Mouse (Mus musculus) MEL (cell line): ENCODE data around the gene Impad1. TPM values are rescaled to one million over a fixed set of nuclear protein-coding genes. Genes with fewer than 3 reads are reported as not detected.

Experiments used
- DNase-seq: peaks from one replicate; pipeline ENCODE4 v3.0.0; 2011; ENCODE audit warnings: low read depth, low spot score
- H3K27ac ChIP-seq: 2 replicates; pipeline ENCODE4 v1.5.1; 2012; ENCODE audit warnings: low read depth, mild to moderate bottlenecking, control low read depth, low read length, moderate library complexity; ENCODE audit not compliant: control insufficient read depth
- H3K27me3 ChIP-seq, 2 experiments: fragments of 150-350 bp in 1 of 2; sonication (generic) in 1 of 2; 2 replicates each; pipeline ENCODE4 v1.6.1; 2012; ENCODE audit warnings: low read length in 2 of 2, mild to moderate bottlenecking in 2 of 2, improper control_type of control experiment in 1 of 2, moderate library complexity in 1 of 2; ENCODE audit not compliant: insufficient read depth in 2 of 2, control insufficient read depth in 1 of 2
- H3K36me3 ChIP-seq, 2 experiments: 2 replicates each; pipeline ENCODE4 v1.6.1; 2012 to 2014; ENCODE audit warnings: low read length in 2 of 2, improper control_type of control experiment in 1 of 2, inconsistent platforms in 1 of 2, mild to moderate bottlenecking in 1 of 2; ENCODE audit not compliant: insufficient read depth in 2 of 2, control insufficient read depth in 1 of 2
- H3K4me1 ChIP-seq, 2 experiments: fragments of 150-350 bp in 1 of 2; sonication (generic) in 1 of 2; 2 replicates each; pipeline ENCODE4 v1.6.1; 2012; ENCODE audit warnings: low read length in 2 of 2, improper control_type of control experiment in 1 of 2, mild to moderate bottlenecking in 1 of 2; ENCODE audit not compliant: insufficient read depth in 2 of 2, control insufficient read depth in 1 of 2
- H3K4me3 ChIP-seq, 2 experiments: fragments of 150-350 bp in 1 of 2; sonication (generic) in 1 of 2; 2 replicates each; pipeline ENCODE4 v1.5.1; 2012; ENCODE audit warnings: low read depth in 2 of 2, low read length in 2 of 2, mild to moderate bottlenecking in 2 of 2, moderate library complexity in 2 of 2, control low read depth in 1 of 2, improper control_type of control experiment in 1 of 2; ENCODE audit not compliant: control insufficient read depth in 1 of 2, insufficient read depth in 1 of 2
- H3K79me2 ChIP-seq: 2 replicates; pipeline ENCODE4 v1.6.1; 2012; ENCODE audit warnings: mild to moderate bottlenecking, low read length, moderate library complexity; ENCODE audit not compliant: control insufficient read depth, poor library complexity, insufficient read depth
- H3K9ac ChIP-seq: 2 replicates; pipeline ENCODE4 v1.6.1; 2012; ENCODE audit warnings: low read depth, mild to moderate bottlenecking, control low read depth, low read length, moderate library complexity; ENCODE audit not compliant: control insufficient read depth, poor library complexity, severe bottlenecking
- H3K9me3 ChIP-seq: fragments of 150-350 bp; sonication (generic); replicated peaks from 2 replicates; pipeline ENCODE4 v1.6.1; 2012; ENCODE audit warnings: mild to moderate bottlenecking, low read length, improper control_type of control experiment, moderate library complexity; ENCODE audit not compliant: insufficient read depth
- BHLHE40 ChIP-seq: IDR thresholded peaks from 2 replicates; pipeline ENCODE4 v1.6.1; 2012; ENCODE audit warnings: low read depth, mild to moderate bottlenecking, inconsistent platforms, low read length, improper control_type of control experiment, borderline replicate concordance
- CTCF ChIP-seq, 3 experiments: IDR thresholded peaks in 2 of 3; conservative IDR thresholded peaks in 1 of 3; 2 replicates each; pipeline ENCODE4 v1.5.1; 2011 to 2012; ENCODE audit warnings: low read length in 3 of 3, low read depth in 2 of 3, mild to moderate bottlenecking in 2 of 3, improper control_type of control experiment in 1 of 3, inconsistent platforms in 1 of 3, mixed read lengths in 1 of 3, moderate library complexity in 1 of 3; ENCODE audit not compliant: control insufficient read depth in 1 of 3, insufficient read depth in 1 of 3, poor library complexity in 1 of 3, severe bottlenecking in 1 of 3
- GABPA ChIP-seq: IDR thresholded peaks from 2 replicates; pipeline ENCODE4 v1.6.1; 2012; ENCODE audit warnings: low read depth, mild to moderate bottlenecking, inconsistent platforms, low read length, improper control_type of control experiment, moderate library complexity
- HCFC1 ChIP-seq: IDR thresholded peaks from 2 replicates; pipeline ENCODE4 v1.6.1; 2012; ENCODE audit warnings: low read depth, mild to moderate bottlenecking, inconsistent platforms, low read length, improper control_type of control experiment, moderate library complexity
- JUND ChIP-seq: IDR thresholded peaks from 2 replicates; pipeline ENCODE4 v1.6.1; 2011; ENCODE audit warnings: low read depth, mild to moderate bottlenecking, improper control_type of control experiment, low read length
- KAT2A ChIP-seq: conservative IDR thresholded peaks from 2 replicates; pipeline ENCODE4 v1.6.1; 2012; ENCODE audit warnings: low read depth, low read length, improper control_type of control experiment, inconsistent platforms
- MEF2A ChIP-seq: IDR thresholded peaks from 2 replicates; pipeline ENCODE4 v1.6.1; 2014; ENCODE audit warnings: low read depth, mild to moderate bottlenecking, inconsistent platforms, low read length, improper control_type of control experiment; ENCODE audit not compliant: poor library complexity, insufficient replicate concordance, severe bottlenecking; ENCODE audit errors: extremely low read depth
- MXI1 ChIP-seq: IDR thresholded peaks from 2 replicates; pipeline ENCODE4 v1.6.1; 2011; ENCODE audit warnings: mild to moderate bottlenecking, low read depth, low read length, improper control_type of control experiment
- MYC ChIP-seq: IDR thresholded peaks from 2 replicates; pipeline ENCODE4 v1.6.1; 2011; ENCODE audit warnings: low read depth, mild to moderate bottlenecking, low read length, improper control_type of control experiment, moderate library complexity
- NELFE ChIP-seq: IDR thresholded peaks from 2 replicates; pipeline ENCODE4 v1.6.1; 2011; ENCODE audit warnings: low read depth, low read length, improper control_type of control experiment
- POLR2AphosphoS5 ChIP-seq: IDR thresholded peaks from 2 replicates; pipeline ENCODE4 v1.6.1; 2012; ENCODE audit warnings: low read depth, borderline replicate concordance, mild to moderate bottlenecking, inconsistent platforms, low read length, moderate library complexity, mixed read lengths
- SMC3 ChIP-seq: IDR thresholded peaks from 2 replicates; pipeline ENCODE4 v1.6.1; 2011; ENCODE audit warnings: low read depth, low read length, improper control_type of control experiment
- TBP ChIP-seq: IDR thresholded peaks from 2 replicates; pipeline ENCODE4 v1.8.0; 2011; ENCODE audit warnings: low read depth, low read length, improper control_type of control experiment
- TCF12 ChIP-seq: IDR thresholded peaks from 2 replicates; pipeline ENCODE4 v1.6.1; 2014; ENCODE audit warnings: low read depth, mild to moderate bottlenecking, inconsistent platforms, low read length, improper control_type of control experiment, moderate library complexity
- UBTF ChIP-seq: IDR thresholded peaks from 2 replicates; pipeline ENCODE4 v1.6.1; 2012; ENCODE audit warnings: low read depth, mild to moderate bottlenecking, inconsistent platforms, low read length, improper control_type of control experiment, moderate library complexity, borderline replicate concordance; ENCODE audit not compliant: insufficient read depth
- USF1 ChIP-seq: IDR thresholded peaks from 2 replicates; pipeline ENCODE4 v1.6.1; 2014; ENCODE audit warnings: low read depth, mild to moderate bottlenecking, inconsistent platforms, low read length, improper control_type of control experiment, moderate library complexity
- ZC3H11A ChIP-seq: IDR thresholded peaks from 2 replicates; pipeline ENCODE4 v1.6.1; 2012; ENCODE audit warnings: low read depth, mild to moderate bottlenecking, inconsistent platforms, low read length, improper control_type of control experiment
- ZMIZ1 ChIP-seq: IDR thresholded peaks from 2 replicates; pipeline ENCODE4 v1.6.1; 2012; ENCODE audit warnings: low read depth, mild to moderate bottlenecking, inconsistent platforms, low read length, improper control_type of control experiment, moderate library complexity
- polyA plus RNA-seq, 2 experiments: library from polyadenylated mRNA; stranded (reverse) in 1 of 2; unstranded in 1 of 2; fragments of >175 nt in 1 of 2; fragments of >200 nt in 1 of 2; gene quantifications; 2 replicates each; pipeline versions ENCODE4 v1.2.1 to v1.2.4; 2012; ENCODE audit warnings: low replicate concordance in 2 of 2, low read depth in 1 of 2; ENCODE audit not compliant: insufficient read length in 2 of 2, insufficient read depth in 1 of 2, missing spikeins in 1 of 2
- total RNA-seq: library from RNA; depleted of rRNA; stranded (reverse); fragments of 300-350 nt; gene quantifications from 2 replicates; pipeline ENCODE4 v1.2.3, GENCODE M21; 2012

Gene Impad1
- total and polyA plus RNA-seq, 3 experiments, result 13.3 to 44.2 (median 21.2) TPM

- peaks cover 7 to 20% of the 10 kb centered on the region in 2 experiments for H3K36me3 ChIP-seq
- H3K27ac ChIP-seq, result peak overlapping the region; percentile 29; the same call in 1 of the 2 replicates
- peaks cover 2 to 3% of the 10 kb centered on the region in 2 experiments; a peak in 2 of 4 replicates for H3K4me1 ChIP-seq
- no peaks in the 10 kb centered on the region for H3K27me3 ChIP-seq
- peak; percentile 67 for DNase-seq
- 0 out of 2 replicates have a peak, but pooled peaks have one; percentile 11 for TF ChIP-seq HCFC1
- TF ChIP-seq CTCF (IDR thresholded peaks at IDR 0.05 in 2 of 3, conservative IDR thresholded peaks at IDR 0.05 in 1 of 3; ENCODE audit: control insufficient read depth in 1 of 3, insufficient read depth in 1 of 3, low read depth in 2 of 3, low read length in 3 of 3, poor library complexity in 1 of 3, severe bottlenecking in 1 of 3), result no peak
- TF ChIP-seq ZMIZ1, result 0 out of 2 replicates have a peak, but pooled peaks have one; percentile 6
- no peak for TF ChIP-seq UBTF
- no peak for TF ChIP-seq GABPA
- TF ChIP-seq MYC, result no peak
- no peak for TF ChIP-seq MXI1
- TF ChIP-seq, all 39 proteins: peak for 2
- Histone ChIP-seq H3K4me3 (peak overlapping the region; percentile 96 to 99), H3K79me2 (peaks cover 38% of the 10 kb centered on the region), H3K9ac (peak overlapping the region; percentile 93), H3K9me3 (no peaks in the 10 kb centered on the region)
Observed at GRCm38 (mm10) chr4:4792141-4792991, 789 bp downstream of the Impad1 start.

DNA sequence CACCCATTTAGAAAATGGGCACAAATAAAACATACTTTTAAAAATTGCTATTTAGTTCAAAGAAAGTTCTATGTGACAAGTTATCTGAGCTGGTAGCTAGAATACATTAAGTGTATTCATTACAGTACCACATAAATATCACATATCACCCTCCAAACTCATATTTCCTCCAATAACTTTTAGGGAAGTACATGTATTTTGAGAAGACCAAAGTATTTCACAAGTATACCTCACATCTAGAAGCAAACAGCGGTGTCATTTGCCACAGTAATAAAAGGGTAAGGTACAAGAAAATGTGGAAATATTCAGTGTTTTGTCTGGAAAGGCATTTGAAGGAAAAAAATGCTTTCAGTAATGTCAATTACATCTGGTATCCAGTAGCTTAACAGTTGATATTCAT lies 2.0 kb downstream of the Impad1 start:
- no peak for TF ChIP-seq POLR2AphosphoS5
- no peak for TF ChIP-seq ZC3H11A
- no peak for TF ChIP-seq BHLHE40
- TF ChIP-seq SMC3, result no peak
- no peak for TF ChIP-seq USF1
- TF ChIP-seq MEF2A, result no peak
- no peak for TF ChIP-seq HCFC1
- no peak for TF ChIP-seq TCF12
- TF ChIP-seq NELFE, result no peak
- TF ChIP-seq TBP, result no peak
- TF ChIP-seq KAT2A, result no peak
- no peak for TF ChIP-seq JUND
- Histone ChIP-seq H3K27me3 (no peaks in the 10 kb centered on the region), H3K79me2 (peaks cover 43% of the 10 kb centered on the region), H3K9ac (peak overlapping the region; percentile 58; the same call in 1 of the 2 replicates), H3K4me1 (peaks cover 2 to 3% of the 10 kb centered on the region in 2 experiments; a peak in 2 of 4 replicates), H3K27ac (no peak overlapping the region), H3K4me3 (peak overlapping the region in 1 of 2 experiments; percentile 99; a peak in 1 of 4 replicates), H3K36me3 (peaks cover 7 to 20% of the 10 kb centered on the region in 2 experiments), H3K9me3 (no peaks in the 10 kb centered on the region)
- peak; percentile 35 for DNase-seq
